Mouse (Mus musculus) liver, adult 2 months (tissue): ENCODE measurements around the gene Dclk1. TPM values are rescaled to one million over a fixed set of nuclear protein-coding genes. Genes with fewer than 3 reads are reported as not detected.

Experiments used
- DNase-seq: peaks from one replicate; pipeline ENCODE4 v3.0.0-alpha.2; 2011; ENCODE audit warnings: low read depth, low spot score; ENCODE audit errors: extremely low read depth
- H3K27ac ChIP-seq: fragments of 200-500 bp; replicated peaks from 2 replicates; pipeline ENCODE4 v1.5.1; 2012; ENCODE audit warnings: low read depth, mild to moderate bottlenecking, control low read depth, inconsistent platforms, low read length; ENCODE audit not compliant: insufficient read depth
- H3K27me3 ChIP-seq: fragments of 200-500 bp; 2 replicates; pipeline ENCODE4 v1.6.1; 2012; ENCODE audit warnings: mild to moderate bottlenecking, moderate library complexity, low read length, inconsistent platforms; ENCODE audit not compliant: control insufficient read depth, insufficient read depth
- H3K36me3 ChIP-seq: fragments of 200-500 bp; 2 replicates; pipeline ENCODE4 v1.6.1; 2012; ENCODE audit warnings: low read length, inconsistent platforms; ENCODE audit not compliant: control insufficient read depth, insufficient read depth
- H3K4me1 ChIP-seq: fragments of 200-500 bp; 2 replicates; pipeline ENCODE4 v1.6.1; 2011; ENCODE audit warnings: low read length; ENCODE audit not compliant: control insufficient read depth, insufficient read depth
- H3K4me3 ChIP-seq: fragments of 200-500 bp; 2 replicates; pipeline ENCODE4 v1.5.1; 2011; ENCODE audit warnings: low read depth, mild to moderate bottlenecking, control low read depth, low read length, moderate library complexity; ENCODE audit not compliant: insufficient read depth
- H3K79me2 ChIP-seq: fragments of 200-500 bp; 2 replicates; pipeline ENCODE4 v1.6.1; 2012; ENCODE audit warnings: inconsistent platforms, mild to moderate bottlenecking, low read length, moderate library complexity; ENCODE audit not compliant: control insufficient read depth, insufficient read depth
- H3K9ac ChIP-seq: fragments of 200-500 bp; 2 replicates; pipeline ENCODE4 v1.6.1; 2012; ENCODE audit warnings: low read depth, mild to moderate bottlenecking, control low read depth, inconsistent platforms, low read length
- CTCF ChIP-seq: fragments of 200-500 bp; IDR thresholded peaks from 2 replicates; pipeline ENCODE4 v1.5.1; 2011; ENCODE audit warnings: low read depth, low read length, control low read depth
- POLR2A ChIP-seq: fragments of 200-500 bp; IDR thresholded peaks from 2 replicates; pipeline ENCODE4 v1.6.1; 2011; ENCODE audit warnings: low read length, control low read depth; ENCODE audit not compliant: insufficient read depth; ENCODE audit errors: extremely low read depth
- WGBS: fragments of 180-500 bp; shearing (Covaris S2); methylation state at CpG from one replicate; pipeline ENCODE4 v1.1.7; 2018; 5-methylcytosine and 5-hydroxymethylcytosine counted together
- polyA plus RNA-seq: library from polyadenylated mRNA; depleted of rRNA; stranded (reverse); fragments of >200 nt; gene quantifications from 2 replicates; pipeline ENCODE4 v1.2.3, GENCODE M21; 2012
- total RNA-seq: library from RNA; depleted of rRNA; stranded (reverse); fragments of >200 nt; gene quantifications from 2 replicates; pipeline ENCODE4 v1.2.3, GENCODE M21; 2014

Gene Dclk1
- total and polyA plus RNA-seq, 2 experiments = 0.46 TPM; not detected in 1

DNA sequence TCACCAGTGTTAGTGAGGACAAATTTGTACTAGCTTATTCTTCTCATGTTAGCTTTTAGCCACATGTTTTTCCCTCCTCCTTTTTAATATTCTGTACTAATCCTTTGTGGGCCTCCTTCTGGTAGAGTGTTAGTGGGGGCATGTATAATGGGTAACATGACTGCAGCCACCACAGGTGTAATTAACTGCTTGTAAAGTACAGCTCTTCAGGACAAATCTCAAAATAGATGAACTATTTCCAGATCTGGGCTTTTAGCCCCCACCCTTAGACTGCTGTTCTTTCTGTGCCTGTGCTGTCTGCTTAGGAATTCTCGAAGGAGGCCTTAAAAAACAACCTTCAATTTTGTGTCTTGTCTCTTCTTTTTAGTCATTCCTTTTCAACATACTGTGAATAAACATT, 35.7 kb downstream of the Dclk1 start:
- DNase-seq = no peak
- WGBS = 74% methylated on average over 1 of the region's 1 CpGs
- H3K9ac ChIP-seq = no peak overlapping the region

DNA sequence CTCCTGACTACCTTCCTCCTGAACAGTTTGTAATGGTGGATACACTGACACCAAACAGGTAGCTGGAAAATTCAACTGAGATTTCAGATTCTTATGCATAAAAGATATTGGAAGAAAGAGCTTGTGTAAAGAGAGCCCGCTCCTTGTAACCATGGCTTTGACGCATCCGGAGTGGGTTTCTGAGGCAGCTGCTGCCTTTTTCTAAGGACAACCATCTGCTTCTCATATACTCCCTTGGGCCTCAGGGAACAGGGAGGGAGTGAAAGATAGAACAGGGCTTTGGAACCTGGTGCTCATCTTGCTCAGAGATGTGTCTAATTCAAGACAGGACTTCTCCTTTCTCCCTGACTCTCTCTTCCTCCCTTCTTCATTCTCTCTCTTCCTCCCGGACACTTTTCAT, 37.8 kb downstream of the Dclk1 start:
- 86% methylated on average over 4 of the region's 4 CpGs for WGBS
- no peak overlapping the region for H3K9ac ChIP-seq
- no peak for DNase-seq
- H3K36me3 ChIP-seq = no peaks in the 10 kb centered on the region
- no peaks in the 10 kb centered on the region for H3K79me2 ChIP-seq
- no peak overlapping the region for H3K27ac ChIP-seq
- TF ChIP-seq CTCF (no peak), POLR2A (no peak)
- H3K4me3 ChIP-seq = no peak overlapping the region
- H3K27me3 ChIP-seq = no peaks in the 10 kb centered on the region
- no peaks in the 10 kb centered on the region for H3K4me1 ChIP-seq

More for the DNA sequence above, 35.7 kb downstream of the Dclk1 start:
- H3K79me2 ChIP-seq = no peaks in the 10 kb centered on the region
- no peak overlapping the region for H3K27ac ChIP-seq
- TF ChIP-seq CTCF = no peak
- no peak for TF ChIP-seq POLR2A
- H3K27me3 ChIP-seq = no peaks in the 10 kb centered on the region
- no peaks in the 10 kb centered on the region for H3K4me1 ChIP-seq
- H3K36me3 ChIP-seq = no peaks in the 10 kb centered on the region
- H3K4me3 ChIP-seq = no peak overlapping the region

GRCm38 (mm10) chr3:55280471-55280870, 38.3 kb downstream of the Dclk1 start:
- Histone ChIP-seq H3K36me3 (no peaks in the 10 kb centered on the region), H3K4me1 (no peaks in the 10 kb centered on the region), H3K9ac (no peak overlapping the region), H3K27me3 (no peaks in the 10 kb centered on the region), H3K4me3 (no peak overlapping the region), H3K79me2 (no peaks in the 10 kb centered on the region), H3K27ac (no peak overlapping the region)
- no peak for TF ChIP-seq CTCF
- no peak for TF ChIP-seq POLR2A
- DNase-seq = no peak

DNA sequence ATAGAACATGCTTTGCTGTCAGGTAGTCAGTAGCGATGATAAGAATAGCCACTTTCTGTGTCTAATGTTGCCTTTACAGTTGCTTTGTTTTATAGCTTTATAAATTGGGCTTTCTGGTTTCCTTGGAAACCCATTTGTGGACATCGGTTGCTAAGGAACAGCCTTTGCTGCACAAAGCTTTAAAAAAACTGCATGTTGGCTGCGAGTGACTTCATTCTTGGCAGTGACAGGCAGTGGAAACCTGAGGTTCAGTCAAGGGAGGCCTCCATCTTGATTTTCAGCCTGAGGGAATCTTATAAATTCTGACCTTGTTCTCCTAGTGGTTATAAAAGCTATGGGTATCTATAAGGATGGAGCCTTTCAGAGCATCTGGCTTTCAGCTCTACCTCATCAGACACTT, 42.1 kb downstream of the Dclk1 start:
- H3K4me1 ChIP-seq = no peaks in the 10 kb centered on the region
- H3K27ac ChIP-seq = no peak overlapping the region
- H3K79me2 ChIP-seq = no peaks in the 10 kb centered on the region
- H3K4me3 ChIP-seq = no peak overlapping the region
- 74% methylated on average over 3 of the region's 3 CpGs for WGBS
- no peak overlapping the region for H3K9ac ChIP-seq
- no peaks in the 10 kb centered on the region for H3K27me3 ChIP-seq
- no peak for DNase-seq
- TF ChIP-seq POLR2A (no peak), CTCF (no peak)
- H3K36me3 ChIP-seq = no peaks in the 10 kb centered on the region

GRCm38 (mm10) chr3:55288726-55289125, 46.6 kb downstream of the Dclk1 start:
- H3K4me1 ChIP-seq = no peaks in the 10 kb centered on the region
- H3K79me2 ChIP-seq = no peaks in the 10 kb centered on the region
- no peaks in the 10 kb centered on the region for H3K27me3 ChIP-seq
- DNase-seq = no peak
- H3K36me3 ChIP-seq = no peaks in the 10 kb centered on the region
- no peak overlapping the region for H3K4me3 ChIP-seq
- 76% methylated on average over 4 of the region's 4 CpGs for WGBS
- no peak overlapping the region for H3K27ac ChIP-seq
- no peak overlapping the region for H3K9ac ChIP-seq
- no peak for TF ChIP-seq POLR2A
- no peak for TF ChIP-seq CTCF

DNA sequence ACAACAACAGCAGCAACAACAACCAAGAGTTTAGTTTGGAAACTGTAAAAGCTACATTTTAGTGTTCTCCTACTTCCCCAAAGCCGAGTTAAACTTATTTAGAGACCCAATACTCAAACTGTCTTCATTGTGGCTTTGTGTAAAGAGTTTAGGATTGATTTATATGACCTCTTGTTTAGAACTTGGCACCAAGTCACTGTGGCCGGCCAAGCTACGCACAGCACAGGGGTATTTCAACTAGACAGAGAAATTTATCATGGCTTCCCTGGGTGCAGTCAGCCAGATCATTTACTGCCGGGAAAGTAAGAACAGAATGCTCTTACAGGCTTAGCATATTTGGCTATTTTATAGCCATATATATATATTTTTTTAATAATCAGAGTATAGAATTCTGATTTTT, 49.8 kb downstream of the Dclk1 start:
- H3K4me3 ChIP-seq = no peak overlapping the region
- no peak overlapping the region for H3K27ac ChIP-seq
- no peaks in the 10 kb centered on the region for H3K4me1 ChIP-seq
- no peaks in the 10 kb centered on the region for H3K36me3 ChIP-seq
- no peaks in the 10 kb centered on the region for H3K79me2 ChIP-seq
- H3K27me3 ChIP-seq = no peaks in the 10 kb centered on the region
- no peak for TF ChIP-seq POLR2A
- no peak for TF ChIP-seq CTCF
- DNase-seq = no peak
- 78% methylated on average over 4 of the region's 4 CpGs for WGBS
- no peak overlapping the region for H3K9ac ChIP-seq
